Mouse (Mus musculus): ENCODE results near the gene Serinc5. TPM values are rescaled to one million over a fixed set of nuclear protein-coding genes. Genes with fewer than 3 reads are reported as not detected.

Serinc5 gene
- polyA plus RNA-seq, 1 experiment from 2014 or later, result 22.5 TPM

GRCm38 (mm10) chr13:92650956-92651355 is 40.1 kb downstream of the Serinc5 start:
- Histone ChIP-seq H3K4me3 (no peak overlapping the region), H3K9me3 (no peaks in the 10 kb centered on the region), H3K27ac (replicated peaks) (no peak overlapping the region), H3K36me3 (no peaks in the 10 kb centered on the region), H3K9ac (replicated peaks) (no peak overlapping the region), H3K4me1 (peaks cover 10% of the 10 kb centered on the region; the same call in 1 of the 2 replicates), H3K4me2 (replicated peaks) (no peak overlapping the region), H3K27me3 (no peaks in the 10 kb centered on the region)
- ATAC-seq (replicated peaks), result no peak
- WGBS, result 66% methylated on average over 2 of the region's 2 CpGs

DNA sequence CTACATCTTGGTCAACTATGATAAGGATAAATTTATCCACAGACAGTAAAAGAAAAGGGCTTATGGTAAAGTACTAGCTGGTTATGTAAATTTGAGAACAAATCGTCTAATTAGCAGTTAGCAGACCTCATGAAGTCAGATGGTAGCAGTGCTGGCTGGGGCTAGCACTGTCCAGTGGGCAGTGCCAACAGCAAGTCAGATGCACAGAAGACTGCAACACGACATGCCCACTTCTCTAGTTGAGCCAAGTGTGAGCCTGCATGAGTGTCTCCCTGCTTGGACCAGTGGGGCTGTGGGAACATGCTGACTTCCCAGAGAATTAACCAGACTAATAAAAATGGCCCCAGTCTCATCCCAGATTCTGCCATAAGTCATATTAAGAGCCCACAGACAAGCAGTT is 41.6 kb downstream of the Serinc5 start:
- 55% methylated on average over 2 of the region's 2 CpGs for WGBS
- no peak overlapping the region for H3K27ac ChIP-seq (replicated peaks)
- peak; percentile 67; the same call in 1 of the 2 replicates for ATAC-seq (replicated peaks)
- no peaks in the 10 kb centered on the region for H3K27me3 ChIP-seq
- no peak overlapping the region for H3K4me2 ChIP-seq (replicated peaks)
- H3K9me3 ChIP-seq, result no peaks in the 10 kb centered on the region
- no peak overlapping the region for H3K4me3 ChIP-seq
- no peak overlapping the region for H3K9ac ChIP-seq (replicated peaks)
- H3K36me3 ChIP-seq, result no peaks in the 10 kb centered on the region
- H3K4me1 ChIP-seq, result peaks cover 10% of the 10 kb centered on the region; the same call in 1 of the 2 replicates

DNA sequence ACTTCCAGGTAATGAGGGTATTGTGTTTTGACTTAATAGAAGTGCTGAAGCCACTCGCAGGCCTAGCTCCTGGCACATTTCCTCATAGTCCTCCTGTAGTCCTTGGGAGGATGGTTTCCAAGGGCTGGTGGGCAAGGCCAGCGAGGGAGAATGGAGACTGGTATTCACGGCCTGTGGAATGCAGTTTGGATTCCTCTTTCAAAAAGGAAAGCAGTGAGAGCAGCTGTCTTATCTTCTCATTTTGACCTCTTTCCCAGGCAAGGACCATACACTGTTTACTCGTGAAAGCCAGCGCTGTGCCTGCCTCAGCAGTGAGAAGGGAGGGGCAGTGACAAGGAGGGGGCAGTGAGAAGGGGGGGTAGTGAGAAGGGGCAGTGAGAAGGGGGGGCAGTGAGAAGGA is 42.4 kb downstream of the Serinc5 start:
- no peaks in the 10 kb centered on the region for H3K36me3 ChIP-seq
- H3K27me3 ChIP-seq, result no peaks in the 10 kb centered on the region
- H3K4me1 ChIP-seq, result peaks cover 10% of the 10 kb centered on the region; the same call in 1 of the 2 replicates
- WGBS, result 35% methylated on average over 5 of the region's 5 CpGs
- H3K4me3 ChIP-seq, result no peak overlapping the region
- no peak overlapping the region for H3K4me2 ChIP-seq (replicated peaks)
- no peak for ATAC-seq (replicated peaks)
- H3K27ac ChIP-seq (replicated peaks), result no peak overlapping the region
- no peak overlapping the region for H3K9ac ChIP-seq (replicated peaks)
- no peaks in the 10 kb centered on the region for H3K9me3 ChIP-seq

- Histone ChIP-seq H3K4me1 (peaks cover 5% of the 10 kb centered on the region; the same call in 1 of the 2 replicates), H3K9ac (replicated peaks) (no peak overlapping the region), H3K9me3 (no peaks in the 10 kb centered on the region), H3K27ac (replicated peaks) (no peak overlapping the region), H3K4me3 (no peak overlapping the region), H3K27me3 (no peaks in the 10 kb centered on the region), H3K4me2 (replicated peaks) (no peak overlapping the region), H3K36me3 (no peaks in the 10 kb centered on the region)
- 84% methylated on average over 4 of the region's 4 CpGs for WGBS
- no peak for ATAC-seq (replicated peaks)
Measured at GRCm38 (mm10) chr13:92656815-92657513, 46.1 kb downstream of the Serinc5 start.

- ATAC-seq (replicated peaks), result no peak
Measured at GRCm38 (mm10) chr13:92659611-92660010, 48.7 kb downstream of the Serinc5 start.

DNA sequence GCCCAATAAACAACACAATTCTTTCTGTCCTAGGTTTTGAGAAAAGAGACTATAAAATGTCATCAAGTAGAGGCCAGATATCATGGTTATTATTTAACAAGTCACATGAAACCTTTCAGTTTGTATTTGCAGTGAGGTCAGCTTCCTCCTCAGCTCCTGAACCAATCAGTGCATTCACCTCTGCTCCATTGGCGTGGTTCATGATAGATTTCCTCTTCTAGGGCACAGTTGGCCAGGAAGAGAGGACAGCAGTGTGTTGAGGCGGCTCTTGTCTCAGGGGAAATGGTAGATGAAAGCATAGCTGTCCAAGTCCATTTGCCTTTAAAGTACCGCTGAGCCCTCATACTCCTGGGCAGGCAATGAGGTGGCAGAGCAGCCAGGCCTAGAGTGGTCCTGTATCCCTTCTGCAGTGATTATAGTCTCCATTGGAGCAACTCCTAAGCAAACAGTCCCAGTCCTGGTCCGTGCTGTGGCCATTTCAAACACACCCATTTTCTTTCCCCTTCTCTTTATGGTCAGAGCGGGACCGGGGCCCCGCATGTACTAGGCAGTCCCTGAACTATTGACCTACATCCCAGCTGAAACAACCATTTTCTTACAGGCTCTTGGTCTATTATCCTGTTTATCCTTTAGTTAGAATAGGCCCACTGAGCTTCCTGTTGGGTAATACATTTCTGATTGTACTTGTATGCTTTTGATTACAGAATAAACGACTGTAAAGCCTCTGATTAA is 51.8 kb downstream of the Serinc5 start:
- no peak overlapping the region for H3K27ac ChIP-seq (replicated peaks)
- no peaks in the 10 kb centered on the region for H3K27me3 ChIP-seq
- WGBS, result 65% methylated on average over 8 of the region's 8 CpGs
- H3K4me3 ChIP-seq, result no peak overlapping the region
- H3K9ac ChIP-seq (replicated peaks), result no peak overlapping the region
- H3K36me3 ChIP-seq, result no peaks in the 10 kb centered on the region
- H3K4me1 ChIP-seq, result no peaks in the 10 kb centered on the region
- H3K9me3 ChIP-seq, result no peaks in the 10 kb centered on the region
- ATAC-seq (replicated peaks), result no peak
- H3K4me2 ChIP-seq (replicated peaks), result no peak overlapping the region

More at GRCm38 (mm10) chr13:92659611-92660010, 48.7 kb downstream of the Serinc5 start:
- H3K27me3 ChIP-seq, result no peaks in the 10 kb centered on the region
- H3K9me3 ChIP-seq, result no peaks in the 10 kb centered on the region
- H3K27ac ChIP-seq (replicated peaks), result no peak overlapping the region
- H3K36me3 ChIP-seq, result no peaks in the 10 kb centered on the region
- 89% methylated on average over 3 of the region's 3 CpGs for WGBS
- H3K4me2 ChIP-seq (replicated peaks), result no peak overlapping the region
- no peak overlapping the region for H3K4me3 ChIP-seq
- H3K4me1 ChIP-seq, result no peaks in the 10 kb centered on the region
- no peak overlapping the region for H3K9ac ChIP-seq (replicated peaks)

DNA sequence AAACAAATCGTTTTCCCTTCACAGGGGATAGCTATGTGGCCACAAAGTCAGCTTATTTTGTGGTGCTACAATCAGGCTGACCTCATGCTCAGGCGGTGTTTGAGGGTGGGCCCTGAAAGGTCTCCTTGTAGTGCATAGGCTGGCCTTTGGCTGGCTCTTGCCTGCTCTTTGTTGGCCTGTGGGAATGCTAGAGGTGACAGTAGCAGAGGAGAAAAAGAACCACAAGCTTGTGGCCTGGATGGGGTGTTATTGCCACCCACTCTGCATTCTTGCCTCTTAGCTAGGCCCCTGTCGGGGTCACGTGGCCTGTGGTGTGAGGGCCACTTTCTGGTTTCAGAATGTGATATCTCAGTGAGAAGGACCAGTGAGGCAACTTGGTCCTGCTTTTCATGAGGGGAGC is 54.1 kb downstream of the Serinc5 start:
- H3K9ac ChIP-seq (replicated peaks), result no peak overlapping the region
- ATAC-seq (replicated peaks), result no peak

DNA sequence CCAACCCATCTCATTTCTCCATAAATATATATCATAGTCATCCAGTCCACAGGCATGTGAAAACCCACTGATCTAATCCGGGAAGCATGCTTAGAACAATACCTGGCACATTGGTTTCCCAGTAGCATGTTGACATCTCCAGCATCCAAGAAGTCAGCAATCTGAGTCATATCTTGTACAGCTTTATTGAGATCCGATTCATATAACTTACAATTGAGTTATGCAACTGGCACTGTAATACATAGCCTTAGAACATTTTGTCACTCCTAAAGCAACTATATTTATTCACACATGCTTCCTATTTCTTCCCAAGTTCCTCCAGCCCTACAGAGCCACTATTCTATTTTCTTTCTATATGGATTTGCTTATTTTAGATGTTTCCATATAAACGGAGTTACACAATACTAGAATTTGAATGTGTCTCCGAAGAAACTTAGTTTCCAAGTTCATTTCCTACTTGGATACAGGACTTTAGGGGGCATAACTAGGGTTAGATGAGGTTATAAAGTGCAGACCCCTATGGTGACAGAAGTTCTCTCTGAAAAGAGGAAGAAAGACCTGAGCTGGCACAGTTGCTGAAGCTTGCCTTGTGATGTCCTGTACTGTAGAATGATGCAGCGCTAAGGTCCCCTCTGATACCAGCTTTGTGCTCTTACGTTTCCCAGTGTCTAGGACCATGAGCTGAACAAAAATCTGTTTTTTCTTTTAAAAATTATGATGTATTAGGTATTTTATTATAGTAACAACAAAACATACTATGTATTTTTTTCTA is 57.5 kb downstream of the Serinc5 start:
- no peak overlapping the region for H3K27ac ChIP-seq (replicated peaks)
- 95% methylated on average over 6 of the region's 6 CpGs for WGBS
- no peak for ATAC-seq (replicated peaks)

More for the DNA sequence above, 54.1 kb downstream of the Serinc5 start:
- H3K4me3 ChIP-seq, result no peak overlapping the region
- H3K4me1 ChIP-seq, result no peaks in the 10 kb centered on the region
- H3K9me3 ChIP-seq, result no peaks in the 10 kb centered on the region
- WGBS, result 86% methylated on average over 4 of the region's 4 CpGs
- H3K27ac ChIP-seq (replicated peaks), result no peak overlapping the region
- no peaks in the 10 kb centered on the region for H3K27me3 ChIP-seq
- H3K4me2 ChIP-seq (replicated peaks), result no peak overlapping the region
- H3K36me3 ChIP-seq, result no peaks in the 10 kb centered on the region

GRCm38 (mm10) chr13:92671727-92672126 is 60.8 kb downstream of the Serinc5 start:
- Histone ChIP-seq H3K4me3 (no peak overlapping the region), H3K9ac (replicated peaks) (no peak overlapping the region), H3K36me3 (no peaks in the 10 kb centered on the region), H3K4me1 (no peaks in the 10 kb centered on the region), H3K27ac (replicated peaks) (no peak overlapping the region), H3K4me2 (replicated peaks) (no peak overlapping the region), H3K27me3 (no peaks in the 10 kb centered on the region), H3K9me3 (no peaks in the 10 kb centered on the region)
- WGBS, result 78% methylated on average over 1 of the region's 1 CpGs
- ATAC-seq (replicated peaks), result no peak

More for the DNA sequence above, 57.5 kb downstream of the Serinc5 start:
- H3K27me3 ChIP-seq, result no peaks in the 10 kb centered on the region
- no peak overlapping the region for H3K4me2 ChIP-seq (replicated peaks)
- H3K36me3 ChIP-seq, result no peaks in the 10 kb centered on the region
- H3K9ac ChIP-seq (replicated peaks), result no peak overlapping the region
- no peaks in the 10 kb centered on the region for H3K4me1 ChIP-seq
- H3K4me3 ChIP-seq, result no peak overlapping the region
- no peaks in the 10 kb centered on the region for H3K9me3 ChIP-seq

- Histone ChIP-seq H3K4me2 (replicated peaks) (no peak overlapping the region), H3K4me3 (no peak overlapping the region), H3K27ac (replicated peaks) (no peak overlapping the region), H3K36me3 (no peaks in the 10 kb centered on the region), H3K4me1 (no peaks in the 10 kb centered on the region), H3K9me3 (no peaks in the 10 kb centered on the region), H3K9ac (replicated peaks) (no peak overlapping the region), H3K27me3 (no peaks in the 10 kb centered on the region)
- no peak for ATAC-seq (replicated peaks)
- 85% methylated on average over 2 of the region's 2 CpGs for WGBS
Measured at GRCm38 (mm10) chr13:92674676-92675075, 63.8 kb downstream of the Serinc5 start.

GRCm38 (mm10) chr13:92675308-92675707 is 64.4 kb downstream of the Serinc5 start:
- 75% methylated on average over 3 of the region's 3 CpGs for WGBS
- no peak overlapping the region for H3K4me2 ChIP-seq (replicated peaks)

More at GRCm38 (mm10) chr13:92675308-92675707, 64.4 kb downstream of the Serinc5 start:
- no peaks in the 10 kb centered on the region for H3K9me3 ChIP-seq
- H3K9ac ChIP-seq (replicated peaks), result no peak overlapping the region
- H3K4me1 ChIP-seq, result no peaks in the 10 kb centered on the region
- no peak for ATAC-seq (replicated peaks)
- no peak overlapping the region for H3K27ac ChIP-seq (replicated peaks)
- no peak overlapping the region for H3K4me3 ChIP-seq
- H3K36me3 ChIP-seq, result no peaks in the 10 kb centered on the region
- no peaks in the 10 kb centered on the region for H3K27me3 ChIP-seq
